Mouse (Mus musculus) common myeloid progenitor, adult 5-6 weeks (primary cell): ENCODE data around the gene Dok3. TPM values are rescaled to one million over a fixed set of nuclear protein-coding genes. Genes with fewer than 3 reads are reported as not detected.

Experiments used
- ATAC-seq: replicated peaks from 2 replicates; pipeline ENCODE4 v1.8.0; 2016; ENCODE audit warnings: low read depth, mild to moderate bottlenecking, moderate TSS enrichment, inconsistent platforms; ENCODE audit not compliant: poor library complexity, severe bottlenecking
- total RNA-seq: library from RNA; stranded (forward); fragments of 200-1000, 187-1606 nt; gene quantifications from 2 replicates; pipeline ENCODE4 v1.2.3, GENCODE M21; 2017

The Dok3 gene
- total RNA-seq, 1 experiment from 2014 or later, result 9.6 TPM

DNA sequence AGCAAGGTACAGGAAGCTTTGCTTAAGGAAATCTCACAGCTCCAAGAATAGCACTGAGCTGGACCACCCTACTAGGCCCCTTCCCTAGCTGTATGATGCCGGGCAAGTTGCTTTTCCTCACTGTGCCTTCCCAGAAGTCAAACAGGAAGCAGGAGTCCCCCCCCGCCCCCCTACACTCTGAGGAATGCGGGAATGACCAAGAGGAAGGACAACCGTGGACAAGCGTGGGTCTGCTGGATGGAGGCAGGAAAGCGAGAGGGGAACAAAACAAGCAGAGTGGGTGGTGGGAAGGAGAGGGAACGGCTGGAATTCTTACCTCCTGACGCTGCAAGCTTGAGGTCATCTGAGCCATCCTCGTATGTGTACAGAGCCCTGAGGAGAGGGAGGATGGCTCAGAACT, 46.0 kb downstream of the Dok3 start:
- no peak for ATAC-seq

DNA sequence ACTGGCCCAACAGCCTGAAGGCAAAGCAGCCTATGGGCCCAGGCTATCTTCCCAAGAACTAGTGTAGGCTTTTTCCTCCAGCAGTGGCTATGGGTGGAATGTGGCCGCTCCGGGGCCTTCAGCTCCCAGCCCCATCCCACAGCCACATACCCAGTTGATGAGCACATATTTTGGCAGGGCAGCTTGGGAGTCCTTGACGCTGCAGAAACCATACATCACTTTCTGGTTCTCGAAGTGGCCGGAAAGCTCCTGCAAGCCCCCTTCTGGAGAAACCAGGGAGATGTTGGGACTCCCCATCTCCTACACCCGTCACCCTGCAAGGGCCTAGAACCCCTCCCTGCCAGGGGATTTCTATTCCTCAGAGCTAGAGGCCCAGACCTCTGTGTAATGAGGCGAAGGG, 46.6 kb downstream of the Dok3 start:
- no peak for ATAC-seq

DNA sequence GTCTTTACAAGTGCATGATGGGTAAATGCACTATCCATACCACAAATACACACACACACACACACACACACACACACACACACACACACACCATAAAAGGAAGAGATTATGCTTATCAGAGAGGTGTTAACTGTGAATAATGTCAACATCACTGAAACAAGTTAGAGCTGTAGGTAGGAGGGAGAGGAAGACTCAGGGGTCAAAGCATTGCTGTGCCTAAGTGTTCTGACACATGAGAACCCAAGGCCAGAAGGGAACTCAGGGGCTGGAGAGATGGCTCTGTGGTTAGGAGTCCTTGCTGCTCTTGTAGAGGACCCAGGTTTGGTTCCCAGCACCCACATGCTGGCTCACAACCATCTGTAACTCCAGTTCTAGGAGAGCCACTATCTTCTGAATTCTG, 49.2 kb downstream of the Dok3 start:
- ATAC-seq, result no peak

DNA sequence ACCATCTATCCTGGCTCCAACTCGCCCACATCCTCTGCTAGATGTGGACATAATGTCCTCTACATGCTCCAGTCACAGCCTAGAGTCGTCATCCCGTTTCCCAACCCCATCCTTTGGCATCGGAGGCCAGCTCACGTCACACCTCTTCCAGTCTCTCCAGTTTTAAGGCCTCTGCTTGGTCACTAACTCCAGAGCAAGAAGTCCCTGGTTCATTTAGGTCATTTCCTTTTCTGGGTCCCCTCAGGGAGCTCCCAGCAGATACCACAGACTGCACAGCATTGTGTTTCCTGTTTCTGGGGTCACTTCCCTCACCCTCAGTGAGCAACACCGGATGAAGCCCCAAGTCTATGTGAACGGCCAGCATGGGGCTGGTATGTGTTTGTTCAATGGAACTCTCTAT, 50.1 kb downstream of the Dok3 start:
- ATAC-seq, result peak; percentile 65

DNA sequence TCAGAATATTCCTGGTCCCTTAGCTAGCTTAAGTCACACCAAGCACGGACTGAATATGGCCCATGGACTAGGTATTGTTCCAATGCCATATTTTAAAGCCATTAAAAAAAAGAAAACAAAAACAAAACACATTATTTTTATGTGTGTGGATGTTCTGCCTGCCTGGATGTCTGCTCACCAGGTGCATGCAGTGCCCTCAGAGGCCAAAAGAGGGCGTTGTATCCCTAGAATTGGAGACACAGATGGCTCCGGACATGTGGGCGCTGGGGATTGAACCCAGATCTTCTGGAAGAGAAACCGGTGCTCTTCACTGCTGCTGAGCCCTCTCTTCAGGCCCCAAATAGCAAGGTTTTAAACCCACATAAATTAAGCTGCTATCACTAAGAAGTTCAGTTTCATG, 51.1 kb downstream of the Dok3 start:
- ATAC-seq, result no peak

DNA sequence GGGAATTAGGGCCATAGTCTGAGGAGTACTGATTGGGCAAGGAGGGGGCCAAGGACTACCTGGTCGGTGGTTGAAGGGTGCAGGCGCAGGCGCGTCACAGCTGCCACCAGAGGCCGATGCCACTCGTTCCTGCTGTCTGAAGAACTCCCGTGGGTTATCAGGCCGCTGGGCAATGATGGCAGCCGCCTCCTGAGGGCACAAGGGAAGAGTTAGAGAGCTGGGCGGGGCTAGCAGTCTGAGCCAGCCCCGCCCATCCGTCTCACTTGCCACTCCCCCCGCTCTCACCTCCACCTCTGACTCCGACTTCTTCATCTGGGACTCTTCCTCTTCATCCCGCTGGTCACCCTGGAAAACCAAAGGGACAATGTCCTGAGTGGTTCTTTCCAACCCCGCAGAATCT, 51.6 kb downstream of the Dok3 start:
- no peak for ATAC-seq

DNA sequence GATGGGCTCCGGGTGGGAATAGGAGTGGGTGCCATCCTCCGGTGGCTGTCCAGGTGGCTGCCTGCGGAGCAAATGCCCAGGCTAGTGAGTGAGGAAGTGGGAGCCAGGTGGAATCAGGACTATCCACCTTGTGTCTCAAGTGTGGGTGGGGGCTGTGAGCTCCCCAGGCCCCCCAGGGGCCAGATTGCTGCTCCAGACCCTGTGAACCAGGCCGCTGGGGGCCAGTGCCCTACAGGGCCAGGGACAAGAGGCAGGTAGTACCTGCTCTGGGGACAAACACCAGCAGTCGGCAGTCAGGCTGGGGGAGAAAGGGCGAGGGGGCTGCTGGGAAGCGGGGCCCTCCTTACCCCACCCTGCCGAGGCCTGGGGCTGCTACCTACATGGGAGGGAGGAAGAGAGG, 52.8 kb downstream of the Dok3 start:
- ATAC-seq, result no peak

DNA sequence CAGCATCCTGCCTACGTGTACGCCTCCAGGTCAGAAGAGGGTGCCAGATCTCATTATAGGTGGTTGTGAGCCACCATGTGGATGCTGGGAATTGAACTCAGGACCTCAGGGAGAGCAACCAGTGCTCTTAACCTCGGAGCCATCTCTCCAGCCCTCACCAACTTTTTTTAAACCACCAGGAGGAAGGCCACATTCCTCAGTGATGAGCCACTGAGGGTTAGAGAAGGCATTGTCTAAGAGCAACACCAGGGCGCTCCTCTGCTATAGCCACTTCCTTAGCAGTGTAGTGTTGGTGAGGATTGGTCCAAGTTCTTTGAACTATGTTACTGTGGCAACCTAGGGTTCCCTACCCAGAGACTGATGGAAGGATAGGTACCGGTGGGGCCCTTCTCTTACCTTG, 53.3 kb downstream of the Dok3 start:
- ATAC-seq, result no peak

DNA sequence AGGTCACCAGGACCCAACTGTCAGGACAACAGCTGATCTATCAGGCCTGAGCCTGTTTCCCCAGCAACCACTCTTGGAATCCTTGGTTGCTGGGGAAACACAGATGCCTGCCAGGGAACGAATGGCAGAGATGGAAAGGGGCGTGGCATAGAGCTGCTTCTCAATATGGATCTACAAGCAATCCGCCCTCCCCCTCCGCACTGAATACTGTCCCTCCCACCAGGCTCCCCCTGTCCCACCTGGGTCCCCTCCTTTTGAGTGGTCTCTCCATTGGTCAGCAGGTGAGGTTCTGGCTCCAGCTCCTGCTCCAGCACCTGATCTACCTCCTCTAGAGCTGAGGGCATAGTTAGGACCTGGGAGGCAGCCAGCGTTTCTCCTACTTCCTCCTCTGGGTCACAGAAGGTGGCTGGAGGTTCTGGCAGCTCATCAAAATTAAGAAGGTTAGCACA, 54.5 kb downstream of the Dok3 start:
- no peak for ATAC-seq

DNA sequence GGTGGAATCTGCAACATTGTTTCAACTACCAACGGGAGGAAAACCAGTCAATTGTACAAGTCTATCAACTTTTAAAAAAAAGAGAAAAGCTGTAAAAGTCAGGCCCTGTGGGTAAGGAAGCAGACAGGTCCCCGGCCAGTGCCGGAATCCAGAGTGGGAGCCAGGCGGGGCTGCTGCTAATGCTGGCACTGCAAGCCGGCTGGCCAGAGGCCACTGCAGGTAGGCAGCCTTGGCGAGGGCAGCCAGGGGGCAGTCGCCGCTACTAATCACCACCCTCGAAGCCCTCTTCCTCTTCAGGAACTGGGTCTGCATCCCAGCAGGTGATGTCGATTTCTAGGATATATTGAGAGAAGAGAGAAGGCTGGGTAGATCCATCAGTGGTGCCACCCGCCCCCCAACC, 55.1 kb downstream of the Dok3 start:
- no peak for ATAC-seq

Other genes with a start within 250 kb of the Dok3 start
- gene Prelid1, start 208.8 kb downstream of the Dok3 start, total RNA-seq, result 83.2 and 93.3 TPM in 2 replicates
- gene Rab24, start 207.3 kb downstream of the Dok3 start, total RNA-seq, result 22.3 and 31.5 TPM in 2 replicates
- 6.2 and 9.0 TPM in 2 replicates for gene Mxd3, start 199.5 kb downstream of the Dok3 start, total RNA-seq
- 83.6 and 85.1 TPM in 2 replicates for gene Lman2, start 166.5 kb downstream of the Dok3 start, total RNA-seq
- 4.2 and 8.7 TPM in 2 replicates for gene Rgs14, start 159.6 kb downstream of the Dok3 start, total RNA-seq
- not detected in 2 replicates for gene Slc34a1, start 131.1 kb downstream of the Dok3 start, total RNA-seq
- gene Pfn3, start 114.1 kb downstream of the Dok3 start, total RNA-seq, result not detected in 2 replicates
- gene F12, start 102.5 kb downstream of the Dok3 start, total RNA-seq, result not detected in 2 replicates
- gene Grk6, start 84.2 kb downstream of the Dok3 start, total RNA-seq, result 68.9 and 84.5 TPM in 2 replicates
- gene Prr7, start 65.0 kb downstream of the Dok3 start, total RNA-seq, result 0.27 TPM in 1 of 2 replicates, not detected in the other
- 1.1 and 5.3 TPM in 2 replicates for gene Dbn1, start 41.2 kb downstream of the Dok3 start, total RNA-seq
- gene Pdlim7, start 15.6 kb downstream of the Dok3 start, total RNA-seq, result 4.6 and 12.2 TPM in 2 replicates
- 59.8 and 62.8 TPM in 2 replicates for gene Ddx41, start 7.4 kb upstream of the Dok3 start, total RNA-seq
- gene Fam193b, start 41.8 kb upstream of the Dok3 start, total RNA-seq, result 18.4 and 28.0 TPM in 2 replicates
- 149 and 150 TPM in 2 replicates for gene Tmed9, start 44.4 kb upstream of the Dok3 start, total RNA-seq
- 13.3 and 14.2 TPM in 2 replicates for gene B4galt7, start 70.6 kb upstream of the Dok3 start, total RNA-seq
- 62.9 and 63.5 TPM in 2 replicates for gene Caml, start 93.7 kb upstream of the Dok3 start, total RNA-seq
- 120 and 155 TPM in 2 replicates for gene Ddx46, start 105.7 kb upstream of the Dok3 start, total RNA-seq
- gene B230219D22Rik, start 163.8 kb upstream of the Dok3 start, total RNA-seq, result 46.0 and 50.2 TPM in 2 replicates
- 29.9 and 31.4 TPM in 2 replicates for gene Txndc15, start 185.4 kb upstream of the Dok3 start, total RNA-seq
- gene Pcbd2, start 198.1 kb upstream of the Dok3 start, total RNA-seq, result 11.1 and 21.6 TPM in 2 replicates